Mouse (Mus musculus): ENCODE results near the gene Prodh2.

The Prodh2 gene

DNA sequence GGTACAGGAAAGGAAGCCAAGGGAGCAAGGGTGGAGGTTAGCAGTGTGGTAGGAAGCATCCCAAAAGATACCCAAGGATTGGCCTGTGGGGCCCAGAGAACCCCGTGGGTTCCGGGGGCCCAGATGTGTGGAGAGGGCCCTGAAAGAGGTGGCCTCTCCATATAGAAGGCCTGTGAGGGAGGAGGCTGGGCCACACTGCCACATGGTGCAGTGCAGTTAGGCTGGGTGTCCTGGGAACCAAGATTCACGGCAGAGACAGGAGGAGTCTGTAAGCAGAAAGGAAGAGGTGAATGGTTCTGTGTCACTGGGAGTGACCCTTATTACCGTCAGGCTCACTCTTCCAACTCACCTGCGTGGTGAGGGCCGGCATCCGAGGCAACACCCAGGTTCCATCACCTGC, 47.1 kb downstream of the Prodh2 start:
- DNase-seq (ENCODE audit: extremely low read depth, low read depth, low spot score): no peak

DNA sequence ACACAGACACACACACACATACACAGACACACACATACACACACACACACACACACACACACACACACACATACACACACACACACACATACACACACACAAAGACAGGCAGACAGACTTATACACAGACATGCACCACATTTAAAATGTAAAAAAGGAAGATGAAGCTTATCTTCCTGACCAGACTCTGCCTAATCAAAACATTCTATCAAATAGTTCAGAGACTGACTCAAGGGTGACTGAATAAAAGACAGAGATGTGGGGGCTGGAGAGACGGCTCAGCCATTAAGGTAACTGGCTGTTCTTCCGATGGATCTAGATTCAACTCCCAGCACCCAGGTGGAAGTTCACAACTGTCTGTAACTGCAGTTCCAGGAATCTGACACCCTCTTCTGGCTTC, 50.9 kb downstream of the Prodh2 start:
- DNase-seq (ENCODE audit: extremely low read depth, low read depth, low spot score): no peak

DNA sequence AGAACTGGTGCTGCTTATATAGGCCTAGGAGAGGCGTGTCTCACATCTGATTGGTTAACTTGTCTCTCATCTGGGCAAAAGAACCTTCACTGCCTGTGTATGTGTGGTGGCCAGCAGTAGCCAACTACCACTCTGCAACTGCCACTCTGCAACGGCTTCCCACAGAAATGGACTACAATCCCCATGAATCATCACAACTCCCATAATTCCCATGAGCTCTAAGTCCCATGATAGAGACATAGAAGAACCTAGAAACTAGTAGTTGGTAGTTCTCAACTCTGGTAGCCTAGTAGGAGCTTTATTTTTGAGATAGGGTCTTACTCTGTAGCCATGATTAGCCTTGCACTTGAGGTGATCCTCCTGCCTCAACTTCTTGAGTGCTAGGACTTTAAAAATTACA, 56.5 kb downstream of the Prodh2 start:
- no peak for DNase-seq (ENCODE audit: extremely low read depth, low read depth, low spot score)

DNA sequence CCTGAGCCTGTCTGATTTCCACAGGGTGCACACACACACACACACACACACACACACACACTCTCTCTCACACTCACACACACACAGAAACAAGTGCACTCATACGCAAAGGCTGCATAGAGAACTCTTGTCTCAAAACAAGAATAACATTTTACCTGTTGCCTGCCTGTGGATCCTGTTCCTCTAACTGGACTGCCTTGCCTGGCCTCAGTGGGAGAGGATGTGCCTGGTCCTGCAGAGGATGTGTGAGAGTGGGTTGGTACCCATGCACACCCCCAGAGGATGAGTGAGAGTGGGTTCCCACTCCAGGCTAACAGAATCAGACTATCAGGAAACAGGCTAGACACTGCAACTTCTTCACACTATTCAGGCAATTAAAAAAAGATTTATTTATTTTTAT, 57.2 kb downstream of the Prodh2 start:
- DNase-seq (ENCODE audit: extremely low read depth, low read depth, low spot score): no peak

DNA sequence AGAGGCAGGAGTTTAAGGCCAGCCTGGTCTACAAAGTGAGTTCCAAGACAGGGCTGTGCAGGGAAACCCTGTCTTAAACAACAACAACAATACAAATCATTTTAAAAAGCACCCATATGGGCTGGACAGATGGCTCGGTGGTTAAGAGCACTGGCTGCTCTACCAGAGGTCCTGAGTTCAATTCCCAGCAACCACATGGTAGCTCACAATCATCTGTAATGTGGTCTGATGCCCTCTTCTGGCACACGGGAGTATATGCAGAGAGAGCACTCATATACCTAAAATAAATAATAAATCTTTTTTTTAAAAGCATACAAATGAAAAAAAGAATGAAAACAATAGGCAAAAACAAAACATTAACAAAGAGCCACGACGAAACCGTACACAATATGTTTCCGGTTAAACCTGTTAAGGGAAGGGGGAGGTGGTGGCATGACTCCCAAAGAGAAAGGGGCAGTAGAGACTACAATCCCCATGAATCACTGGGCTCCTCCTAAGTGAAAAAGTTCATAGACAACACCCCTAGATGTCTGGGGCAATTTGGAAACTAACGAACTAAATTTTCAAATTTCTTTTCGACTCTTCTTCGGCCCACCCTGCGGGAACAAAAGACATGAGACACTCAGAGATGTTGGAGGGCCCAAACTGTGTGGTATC, 58.2 kb downstream of the Prodh2 start:
- peak; percentile 45 for DNase-seq (ENCODE audit: extremely low read depth, low read depth, low spot score)

DNA sequence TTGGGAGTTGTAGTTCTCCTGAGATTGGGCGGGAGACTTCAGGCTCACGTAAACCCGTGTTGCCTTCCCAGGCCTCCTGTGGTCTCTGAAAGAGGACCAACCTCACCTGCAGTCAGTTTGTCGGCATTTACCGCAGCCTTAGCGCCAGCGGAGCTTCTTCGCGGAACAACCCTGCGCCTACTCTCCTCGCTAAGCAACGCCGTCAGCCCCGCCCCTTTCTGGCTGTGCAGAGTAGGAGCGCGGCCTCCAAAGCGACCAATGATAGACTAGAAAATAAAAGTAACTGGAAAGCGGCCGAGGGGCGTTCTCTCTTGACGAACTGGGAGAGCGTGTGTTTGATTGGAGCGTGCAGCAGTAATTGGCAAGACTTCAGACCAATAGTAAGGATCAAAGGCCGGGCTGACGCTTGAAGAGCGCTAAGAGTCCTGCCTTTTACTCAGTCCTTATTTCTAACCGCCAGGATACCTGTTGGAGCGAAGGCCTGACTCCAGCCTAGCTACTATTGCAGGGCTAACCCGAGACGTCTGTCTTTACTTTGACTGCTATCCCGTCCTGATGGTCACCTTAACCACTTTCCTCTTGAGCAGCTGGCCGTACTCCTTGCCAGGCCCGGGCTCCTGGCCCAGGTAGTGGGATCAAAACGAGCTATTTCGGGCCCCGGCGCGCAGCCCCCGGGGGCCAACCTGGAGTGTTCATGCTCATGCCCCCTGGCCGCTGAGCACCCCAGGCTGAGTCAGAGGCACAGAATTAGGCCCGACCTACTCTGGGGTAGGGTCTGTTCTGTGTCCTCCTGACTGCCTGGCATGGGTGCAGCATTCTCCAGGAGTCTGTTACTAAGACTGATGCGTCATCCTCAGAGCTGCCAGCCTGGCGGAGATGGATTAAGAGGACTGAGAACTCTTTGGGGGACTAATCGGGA, 58.9 kb downstream of the Prodh2 start, which contains the start of the genes Hspb6 and Proser3:
TSS of gene Hspb6 (plus strand) at position 77 of the 919 bp plus-strand sequence.
TSS of gene Proser3 (minus strand) at position 198 of the 919 bp plus-strand sequence.
- peak; percentile 97 for DNase-seq (ENCODE audit: extremely low read depth, low read depth, low spot score)

DNA sequence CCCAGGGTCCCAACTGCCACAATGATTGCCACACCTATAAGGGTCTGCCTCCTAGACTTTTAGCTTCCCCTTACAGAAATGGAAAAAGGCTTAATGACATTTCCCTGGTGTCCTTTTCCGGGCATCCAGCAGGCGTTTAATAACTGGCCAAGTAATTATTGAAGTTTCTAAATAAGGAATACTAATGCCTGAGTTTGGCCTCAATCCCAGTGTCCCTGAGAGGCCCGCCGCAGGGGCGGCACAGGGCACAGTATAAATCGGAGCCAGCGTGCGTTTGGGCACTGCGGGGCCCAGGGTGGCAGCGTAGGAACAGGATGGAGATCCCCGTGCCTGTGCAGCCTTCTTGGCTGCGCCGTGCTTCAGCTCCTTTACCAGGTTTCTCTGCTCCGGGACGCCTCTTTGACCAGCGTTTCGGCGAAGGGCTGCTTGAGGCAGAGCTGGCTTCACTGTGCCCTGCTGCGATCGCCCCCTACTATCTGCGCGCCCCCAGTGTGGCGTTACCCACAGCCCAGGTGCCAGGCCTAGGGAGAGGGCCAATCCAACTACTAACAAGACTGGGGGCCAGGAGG, 59.7 kb downstream of the Prodh2 start:
- DNase-seq (ENCODE audit: extremely low read depth, low read depth, low spot score): no peak

DNA sequence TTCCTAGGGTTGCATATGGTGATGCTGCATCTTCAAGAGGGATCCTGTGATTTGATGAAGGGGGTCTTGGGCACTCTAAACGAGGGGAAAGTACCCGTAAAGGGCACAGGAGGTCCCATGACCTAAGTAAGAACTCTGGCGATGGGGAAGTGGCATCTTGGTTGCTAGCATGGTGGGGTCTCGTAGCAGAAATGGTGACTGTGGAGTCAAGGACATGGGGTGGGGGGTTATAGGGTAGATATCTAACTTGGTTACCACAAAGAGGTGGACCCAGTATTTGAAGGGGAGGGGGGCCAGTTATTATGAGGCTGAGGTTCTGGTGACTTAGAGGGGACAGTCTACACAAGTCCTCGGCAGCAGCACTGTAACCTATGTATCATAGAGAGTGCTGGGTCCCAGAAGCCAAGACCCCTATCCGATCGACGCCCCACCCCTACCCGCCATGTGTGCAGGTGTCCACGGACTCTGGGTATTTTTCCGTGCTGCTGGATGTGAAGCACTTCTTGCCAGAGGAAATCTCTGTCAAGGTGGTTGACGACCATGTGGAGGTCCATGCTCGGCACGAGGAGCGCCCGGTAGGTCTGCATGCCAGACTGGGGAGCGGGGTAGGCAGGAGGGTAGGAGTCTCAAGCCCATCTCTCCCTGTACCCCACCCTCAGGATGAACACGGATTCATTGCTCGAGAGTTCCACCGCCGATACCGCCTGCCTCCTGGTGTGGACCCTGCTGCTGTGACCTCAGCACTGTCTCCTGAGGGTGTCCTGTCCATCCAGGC, 60.6 kb downstream of the Prodh2 start:
- no peak for DNase-seq (ENCODE audit: extremely low read depth, low read depth, low spot score)

DNA sequence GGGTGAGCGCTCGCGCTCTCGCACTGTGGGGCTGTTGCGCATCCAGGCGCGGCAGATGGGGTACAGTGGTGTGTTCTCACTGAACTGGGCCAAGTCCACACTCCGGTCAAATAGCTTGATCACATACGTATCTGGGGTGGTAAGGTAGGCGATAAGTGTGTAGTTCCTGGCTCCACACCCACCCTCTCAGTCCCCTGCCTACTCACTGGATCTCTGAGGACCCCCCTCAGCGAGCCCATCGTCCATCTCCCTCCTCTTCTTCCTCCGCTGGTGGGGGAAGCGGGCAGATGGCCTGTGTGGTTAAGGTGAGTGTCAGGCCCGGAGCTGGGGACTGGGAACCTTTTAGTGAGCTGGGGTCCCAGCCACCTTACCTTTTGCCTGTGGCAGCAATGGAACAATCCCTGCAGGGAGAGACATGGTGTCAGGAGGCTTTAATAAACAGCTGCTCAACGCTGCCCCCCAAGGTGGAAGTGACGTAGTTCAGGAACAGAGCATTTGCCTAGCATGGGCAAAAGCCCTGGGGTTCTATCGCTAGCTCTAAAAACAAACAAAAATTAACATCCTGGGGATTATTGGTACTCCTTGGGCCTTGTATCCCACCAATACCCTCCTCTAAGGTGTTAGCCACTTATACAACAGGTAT, 63.6 kb downstream of the Prodh2 start:
- DNase-seq (ENCODE audit: extremely low read depth, low read depth, low spot score): no peak

DNA sequence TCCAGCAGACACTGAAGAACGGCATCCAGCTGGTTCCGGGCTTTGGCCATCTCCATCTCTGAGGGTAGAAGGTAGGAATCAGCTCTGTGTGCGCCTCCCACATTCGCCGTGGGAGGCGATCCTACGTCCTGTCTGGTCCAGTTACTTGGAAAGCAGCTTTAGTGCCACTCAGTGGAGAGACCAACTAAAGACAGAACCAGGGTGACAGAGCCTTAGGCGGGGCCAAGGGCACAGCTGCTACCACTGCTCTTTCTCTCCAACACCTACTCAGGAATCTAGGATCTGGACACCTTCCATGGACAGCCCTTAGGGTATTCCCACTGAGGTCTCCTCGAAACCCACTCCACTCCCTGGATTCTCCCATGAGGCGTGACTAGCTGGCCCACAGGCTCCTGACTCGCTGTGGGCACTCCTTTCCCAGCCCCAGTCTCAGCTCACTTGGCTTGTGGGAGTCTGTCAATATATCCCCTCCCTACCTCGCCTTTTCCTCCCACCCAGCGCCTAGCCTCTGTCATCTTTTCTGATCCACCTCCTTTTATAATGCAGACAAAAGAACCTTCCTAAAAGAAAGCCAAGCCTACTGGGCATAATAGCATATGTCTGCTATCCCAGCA, 64.6 kb downstream of the Prodh2 start:
- no peak for DNase-seq (ENCODE audit: extremely low read depth, low read depth, low spot score)

DNA sequence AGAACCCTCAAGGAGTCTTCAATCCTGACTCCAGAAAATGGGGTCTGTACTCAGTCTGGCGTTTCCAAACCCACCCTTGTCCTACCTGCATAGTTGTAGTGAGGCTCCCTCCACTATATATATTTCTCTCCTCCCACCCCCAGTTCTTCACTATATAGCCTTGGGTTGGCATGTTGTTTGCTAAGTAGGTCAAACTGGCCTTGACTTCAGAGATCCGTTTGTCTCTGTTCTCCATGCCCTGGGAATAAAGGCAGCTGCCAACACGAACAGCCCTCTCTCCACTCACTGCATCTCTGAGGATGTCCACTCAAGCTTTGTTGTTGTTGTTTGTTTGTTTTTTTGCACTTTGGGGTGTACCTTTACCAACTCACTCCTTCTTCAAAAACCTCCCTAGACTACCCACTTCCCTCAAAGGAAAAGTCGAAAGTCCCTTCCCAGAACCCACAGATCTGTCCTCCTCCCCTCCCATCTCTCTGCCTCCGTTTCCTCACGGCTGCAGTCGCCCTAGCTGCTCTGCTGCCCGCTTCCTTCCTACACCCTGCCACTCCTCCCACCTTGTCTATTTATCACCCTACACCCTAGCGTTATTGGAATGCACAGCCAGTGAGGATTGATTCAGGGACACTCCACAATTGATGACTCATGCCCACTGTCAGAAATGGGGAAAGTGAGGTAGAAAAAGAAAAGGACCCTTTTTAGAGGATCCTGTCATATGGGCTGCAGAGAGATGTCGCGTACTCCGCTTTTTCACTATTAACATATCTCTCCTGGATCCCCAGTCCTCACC, 65.4 kb downstream of the Prodh2 start:
- no peak for DNase-seq (ENCODE audit: extremely low read depth, low read depth, low spot score)

DNA sequence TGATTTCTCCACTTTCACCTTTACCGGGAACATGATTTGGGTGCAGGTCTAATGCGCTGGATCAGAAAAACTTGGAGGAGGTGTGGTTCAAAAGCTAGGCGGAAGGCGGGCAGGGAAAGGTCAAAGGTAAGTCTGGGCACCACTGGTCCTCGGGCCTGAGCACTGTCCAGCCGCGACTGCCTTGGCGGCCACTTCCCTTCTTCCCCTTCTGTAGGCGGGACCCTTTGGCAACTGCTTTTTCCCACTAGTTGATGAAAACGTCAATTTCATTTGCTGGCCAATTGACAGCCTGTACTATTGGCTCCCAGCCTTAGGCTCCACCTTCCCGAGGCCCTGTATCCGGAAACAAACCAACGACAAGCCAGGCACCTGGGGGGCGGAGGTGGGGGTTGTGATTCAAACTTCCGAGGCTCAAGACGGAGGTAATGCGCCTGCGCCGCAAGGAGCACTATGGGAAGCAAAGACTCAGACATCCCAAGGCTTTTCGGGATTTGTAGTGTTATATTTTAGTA, 66.1 kb downstream of the Prodh2 start, which contains the start of gene Lin37:
TSS of gene Lin37 (minus strand) at position 396 of the 512 bp plus-strand sequence.
- DNase-seq (ENCODE audit: extremely low read depth, low read depth, low spot score): peak; percentile 91

DNA sequence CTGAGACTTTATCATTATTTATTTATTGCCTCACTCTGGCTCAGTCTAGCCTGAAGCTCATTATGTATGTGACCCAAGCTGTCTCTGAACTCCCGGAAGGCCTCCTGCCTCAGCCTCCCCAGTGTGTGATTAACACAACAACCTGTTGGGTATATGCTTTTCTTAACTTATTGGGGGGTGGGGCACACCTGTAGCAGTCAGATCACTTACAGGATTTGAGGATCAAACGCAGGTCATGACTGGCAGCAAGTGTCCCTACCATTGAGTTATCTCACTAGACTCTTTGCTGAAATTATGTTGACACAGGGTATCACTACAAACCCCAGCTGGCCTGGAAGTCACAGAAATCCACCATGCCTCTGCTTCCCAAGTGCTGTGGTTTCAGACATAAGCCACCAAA, 66.9 kb downstream of the Prodh2 start:
- no peak for DNase-seq (ENCODE audit: extremely low read depth, low read depth, low spot score)

DNA sequence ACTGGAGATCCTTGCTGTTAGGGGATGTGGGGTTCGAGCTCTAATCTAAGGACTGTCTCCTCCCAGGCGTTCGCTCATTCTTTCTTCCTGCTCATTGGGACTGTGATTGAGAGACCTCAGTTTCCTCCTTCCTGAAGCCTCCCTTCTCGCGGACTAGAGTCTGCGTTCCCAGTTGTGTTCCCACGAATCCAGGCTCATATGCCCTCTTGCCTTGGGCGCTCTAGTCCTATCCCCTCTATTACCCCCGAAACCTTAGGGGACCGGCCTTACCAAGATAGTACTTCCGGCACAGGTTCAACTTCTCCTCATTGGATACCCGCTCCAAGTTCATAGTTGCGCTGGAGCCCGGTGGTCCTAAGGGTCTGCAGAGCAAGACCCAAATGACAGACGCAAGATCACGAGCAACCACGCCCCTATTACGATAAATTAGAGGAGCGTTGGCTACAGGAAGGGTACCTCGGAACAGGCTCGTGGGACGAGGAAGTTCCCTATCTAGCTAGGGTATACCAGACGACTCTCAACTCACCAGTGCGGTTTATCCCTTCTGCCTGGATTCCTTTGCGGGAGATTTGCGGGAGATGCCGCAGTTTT, 69.2 kb downstream of the Prodh2 start:
- no peak for DNase-seq (ENCODE audit: extremely low read depth, low read depth, low spot score)
